Mouse (Mus musculus): ENCODE results near the gene 4930535I16Rik. TPM values are rescaled to one million over a fixed set of nuclear protein-coding genes. Genes with fewer than 3 reads are reported as not detected.

4930535I16Rik gene
- polyA plus RNA-seq (2011; ENCODE audit: insufficient read depth, insufficient read length, low read depth, missing spikeins), result not detected in 2 replicates

DNA sequence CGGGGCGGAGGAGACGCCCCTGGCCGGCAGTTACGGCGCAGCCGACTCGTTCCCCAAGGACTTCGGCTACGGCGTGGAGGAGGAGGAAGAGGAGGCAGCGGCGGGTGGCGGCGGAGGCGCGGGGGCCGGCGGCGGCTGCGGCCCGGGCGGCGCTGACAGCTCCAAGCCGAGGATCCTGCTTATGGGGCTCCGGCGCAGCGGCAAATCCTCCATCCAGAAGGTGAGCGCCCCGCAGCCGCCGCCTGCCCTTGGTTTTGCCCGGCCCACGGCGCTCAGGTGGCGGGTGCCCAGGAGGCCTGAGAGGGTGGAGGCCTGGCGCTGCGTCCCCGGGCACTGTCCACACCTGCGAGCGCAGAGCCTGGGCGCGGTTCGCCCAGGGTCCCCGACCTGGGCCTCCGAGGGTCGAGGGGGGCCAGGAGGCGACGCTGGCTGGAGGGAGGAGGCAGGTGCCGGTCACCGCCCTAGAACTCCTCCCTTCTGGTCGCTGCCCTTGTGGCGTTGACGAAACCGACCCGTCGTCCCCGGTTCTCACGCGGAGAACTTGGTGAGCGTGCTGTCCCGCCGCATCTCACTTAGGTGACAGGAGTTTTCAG lies at the start of gene 4930535I16Rik:
Gene 4930535I16Rik, minus strand, starts transcription at position 475 of the 593 bp plus-strand sequence.
- peaks cover 2% of the 10 kb centered on the region for H3K4me1 ChIP-seq (ENCODE audit: control insufficient read depth, insufficient read depth, low read length)
- H3K4me3 ChIP-seq (ENCODE audit: low read depth, low read length), result peak within 1 kb of the TSS; percentile 92
- TF ChIP-seq EP300 (IDR thresholded peaks at IDR 0.05; ENCODE audit: insufficient read depth, low read depth, low read length) (no peak), CTCF (IDR thresholded peaks at IDR 0.05; ENCODE audit: low read depth, low read length) (no peak), POLR2A (IDR thresholded peaks at IDR 0.05; ENCODE audit: insufficient read depth, low read length) (no peak)
- H3K27ac ChIP-seq (ENCODE audit: insufficient read depth, low read length), result peak within 1 kb of the TSS; percentile 46
- H3K27me3 ChIP-seq (ENCODE audit: control insufficient read depth, insufficient read depth, low read length, poor library complexity, severe bottlenecking), result no peaks in the 10 kb centered on the region
- H3K9me3 ChIP-seq (replicated peaks; ENCODE audit: control insufficient read depth, insufficient read depth, low read length, poor library complexity, severe bottlenecking), result no peaks in the 10 kb centered on the region
- H3K9ac ChIP-seq (ENCODE audit: low read depth, poor library complexity, severe bottlenecking), result peak within 1 kb of the TSS; percentile 89
- peaks cover 24% of the 10 kb centered on the region for H3K36me3 ChIP-seq (ENCODE audit: control insufficient read depth, insufficient read depth, low read length, poor library complexity, severe bottlenecking)

DNA sequence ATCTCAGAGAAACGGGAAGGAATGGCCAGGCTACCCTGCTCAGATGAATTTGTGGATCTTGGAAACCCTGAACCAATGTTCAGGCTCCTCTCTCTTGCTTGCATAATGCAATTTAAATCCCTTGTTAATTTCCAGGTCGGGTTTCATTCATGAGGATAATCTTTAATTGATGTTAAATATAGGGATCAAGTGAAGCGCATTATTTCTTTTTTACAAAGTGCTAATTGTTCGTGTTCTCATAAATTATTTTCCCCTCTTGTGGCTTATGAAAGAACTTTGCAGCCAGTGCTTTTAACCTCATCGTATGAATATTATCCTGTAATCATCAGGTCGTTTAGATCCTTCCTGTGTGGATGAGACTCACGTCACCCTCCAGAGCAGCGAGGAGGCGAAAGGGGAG lies 44.9 kb upstream of the 4930535I16Rik start:
- H3K27me3 ChIP-seq (ENCODE audit: control insufficient read depth, insufficient read depth, low read length, poor library complexity, severe bottlenecking), result no peaks in the 10 kb centered on the region
- no peak overlapping the region for H3K4me3 ChIP-seq (ENCODE audit: low read depth, low read length)
- H3K9me3 ChIP-seq (replicated peaks; ENCODE audit: control insufficient read depth, insufficient read depth, low read length, poor library complexity, severe bottlenecking), result no peaks in the 10 kb centered on the region
- no peak for TF ChIP-seq POLR2A (IDR thresholded peaks at IDR 0.05; ENCODE audit: insufficient read depth, low read length)
- TF ChIP-seq EP300 (IDR thresholded peaks at IDR 0.05; ENCODE audit: insufficient read depth, low read depth, low read length), result no peak
- TF ChIP-seq CTCF (IDR thresholded peaks at IDR 0.05; ENCODE audit: low read depth, low read length), result no peak
- no peaks in the 10 kb centered on the region for H3K36me3 ChIP-seq (ENCODE audit: control insufficient read depth, insufficient read depth, low read length, poor library complexity, severe bottlenecking)
- no peaks in the 10 kb centered on the region for H3K4me1 ChIP-seq (ENCODE audit: control insufficient read depth, insufficient read depth, low read length)
- H3K27ac ChIP-seq (ENCODE audit: insufficient read depth, low read length), result no peak overlapping the region
- H3K9ac ChIP-seq (ENCODE audit: low read depth, poor library complexity, severe bottlenecking), result no peak overlapping the region

DNA sequence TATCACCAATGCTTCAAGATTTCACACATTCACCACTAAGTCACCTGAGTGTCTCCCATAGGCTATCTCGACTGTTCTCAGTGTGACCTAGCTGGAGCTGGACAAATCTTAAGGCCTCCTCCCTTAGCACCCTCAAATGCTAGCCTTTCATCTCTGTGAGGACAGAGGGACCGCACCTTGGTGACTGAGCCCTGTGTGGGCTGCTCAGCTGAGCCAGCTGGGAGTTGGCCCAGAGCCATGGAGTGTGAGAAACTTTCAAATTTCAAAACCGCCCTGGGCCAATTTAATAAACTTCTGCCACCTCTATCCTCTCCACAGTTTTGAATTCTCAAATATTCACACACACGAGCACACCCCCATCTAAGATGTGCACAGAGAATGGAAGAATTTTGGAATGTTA lies 43.1 kb upstream of the 4930535I16Rik start:
- Histone ChIP-seq H3K9ac (ENCODE audit: low read depth, poor library complexity, severe bottlenecking) (no peak overlapping the region), H3K9me3 (replicated peaks; ENCODE audit: control insufficient read depth, insufficient read depth, low read length, poor library complexity, severe bottlenecking) (no peaks in the 10 kb centered on the region), H3K27me3 (ENCODE audit: control insufficient read depth, insufficient read depth, low read length, poor library complexity, severe bottlenecking) (no peaks in the 10 kb centered on the region), H3K4me3 (ENCODE audit: low read depth, low read length) (no peak overlapping the region), H3K27ac (ENCODE audit: insufficient read depth, low read length) (no peak overlapping the region), H3K36me3 (ENCODE audit: control insufficient read depth, insufficient read depth, low read length, poor library complexity, severe bottlenecking) (no peaks in the 10 kb centered on the region), H3K4me1 (ENCODE audit: control insufficient read depth, insufficient read depth, low read length) (no peaks in the 10 kb centered on the region)
- TF ChIP-seq CTCF (IDR thresholded peaks at IDR 0.05; ENCODE audit: low read depth, low read length), result no peak

DNA sequence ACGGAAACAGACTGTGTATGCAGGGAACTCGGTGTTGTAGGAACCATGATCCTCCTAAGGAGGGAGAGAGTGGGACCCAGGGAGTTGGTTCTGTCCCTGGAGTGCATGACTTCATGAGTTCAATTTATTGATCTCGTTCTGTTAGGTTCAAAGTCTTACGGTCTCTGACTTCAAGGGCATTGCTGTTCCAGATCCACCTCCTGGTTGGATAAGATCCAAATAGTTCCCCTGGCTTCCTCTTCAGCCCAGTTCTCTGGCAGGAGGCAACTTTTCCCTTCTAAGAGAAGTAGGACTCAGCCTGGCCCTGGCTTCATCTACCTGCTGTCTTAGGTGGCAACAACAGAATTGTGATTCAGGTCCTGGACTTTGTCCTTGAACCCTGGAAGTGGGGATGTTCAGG lies 40.1 kb upstream of the 4930535I16Rik start:
- Histone ChIP-seq H3K27ac (ENCODE audit: insufficient read depth, low read length) (no peak overlapping the region), H3K4me3 (ENCODE audit: low read depth, low read length) (no peak overlapping the region), H3K9ac (ENCODE audit: low read depth, poor library complexity, severe bottlenecking) (no peak overlapping the region), H3K36me3 (ENCODE audit: control insufficient read depth, insufficient read depth, low read length, poor library complexity, severe bottlenecking) (no peaks in the 10 kb centered on the region), H3K9me3 (replicated peaks; ENCODE audit: control insufficient read depth, insufficient read depth, low read length, poor library complexity, severe bottlenecking) (no peaks in the 10 kb centered on the region), H3K27me3 (ENCODE audit: control insufficient read depth, insufficient read depth, low read length, poor library complexity, severe bottlenecking) (0 out of 2 replicates have a peak, but pooled peaks cover 3% of the 10 kb centered on the region), H3K4me1 (ENCODE audit: control insufficient read depth, insufficient read depth, low read length) (no peaks in the 10 kb centered on the region)
- no peak for TF ChIP-seq CTCF (IDR thresholded peaks at IDR 0.05; ENCODE audit: low read depth, low read length)
- no peak for TF ChIP-seq POLR2A (IDR thresholded peaks at IDR 0.05; ENCODE audit: insufficient read depth, low read length)
- no peak for TF ChIP-seq EP300 (IDR thresholded peaks at IDR 0.05; ENCODE audit: insufficient read depth, low read depth, low read length)

DNA sequence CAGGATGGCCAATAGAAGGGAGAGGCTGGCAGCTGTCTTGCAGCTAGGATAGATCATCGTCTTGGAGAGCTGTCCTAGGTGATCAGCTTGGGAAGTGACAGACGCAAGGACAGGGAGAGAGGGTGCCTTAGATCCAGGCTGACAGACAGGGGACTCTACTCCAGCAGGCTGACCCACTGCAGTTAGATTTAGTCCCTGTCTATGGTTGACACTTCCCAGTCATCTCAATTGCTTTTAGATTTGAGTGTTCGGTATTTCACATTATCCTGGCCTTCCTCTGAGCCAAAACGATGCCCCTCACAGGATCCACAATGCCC lies 39.6 kb upstream of the 4930535I16Rik start:
- Histone ChIP-seq H3K4me3 (ENCODE audit: low read depth, low read length) (no peak overlapping the region), H3K27ac (ENCODE audit: insufficient read depth, low read length) (no peak overlapping the region), H3K9ac (ENCODE audit: low read depth, poor library complexity, severe bottlenecking) (no peak overlapping the region), H3K27me3 (ENCODE audit: control insufficient read depth, insufficient read depth, low read length, poor library complexity, severe bottlenecking) (0 out of 2 replicates have a peak, but pooled peaks cover 3% of the 10 kb centered on the region), H3K9me3 (replicated peaks; ENCODE audit: control insufficient read depth, insufficient read depth, low read length, poor library complexity, severe bottlenecking) (no peaks in the 10 kb centered on the region), H3K36me3 (ENCODE audit: control insufficient read depth, insufficient read depth, low read length, poor library complexity, severe bottlenecking) (no peaks in the 10 kb centered on the region), H3K4me1 (ENCODE audit: control insufficient read depth, insufficient read depth, low read length) (no peaks in the 10 kb centered on the region)
- TF ChIP-seq EP300 (IDR thresholded peaks at IDR 0.05; ENCODE audit: insufficient read depth, low read depth, low read length), result no peak
- TF ChIP-seq POLR2A (IDR thresholded peaks at IDR 0.05; ENCODE audit: insufficient read depth, low read length), result no peak
- TF ChIP-seq CTCF (IDR thresholded peaks at IDR 0.05; ENCODE audit: low read depth, low read length), result no peak

DNA sequence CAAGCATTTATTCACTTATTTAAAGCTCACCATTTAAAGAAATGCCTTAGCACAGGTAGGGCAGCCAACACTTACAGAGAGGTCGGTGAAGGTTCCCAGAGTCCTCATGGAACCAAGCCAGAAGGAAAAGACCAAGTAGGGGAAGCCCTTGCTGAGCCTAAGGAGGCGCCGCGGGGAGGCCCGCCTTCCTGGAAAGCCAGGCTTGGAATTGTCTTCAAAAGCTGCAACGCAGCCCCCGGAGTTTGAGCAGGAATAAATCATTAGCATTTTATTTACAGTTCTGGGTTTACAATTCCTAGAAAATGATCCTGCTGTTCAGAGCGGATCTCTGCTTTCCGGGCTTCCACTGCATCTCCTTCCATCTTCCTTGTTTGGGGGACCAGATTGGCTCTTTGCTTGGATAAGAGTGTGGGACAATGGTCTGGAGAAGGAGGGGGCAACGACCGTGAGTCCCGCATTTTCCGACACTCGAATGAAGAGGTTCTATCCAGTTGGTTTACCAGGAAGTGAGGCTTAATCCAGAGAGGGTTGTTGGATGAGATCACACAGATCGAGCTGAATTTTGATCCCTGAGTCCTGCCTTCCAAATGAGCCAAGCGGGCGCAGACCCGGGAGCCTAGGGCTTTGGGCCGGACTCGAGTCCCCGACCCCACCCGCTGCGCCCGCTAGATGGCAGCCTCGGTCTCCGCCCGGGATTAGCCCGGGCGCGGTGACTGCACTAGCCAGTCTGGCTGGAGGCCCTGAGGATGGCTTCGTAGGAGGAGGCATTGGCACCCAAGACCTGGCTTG lies 39.1 kb upstream of the 4930535I16Rik start:
- Histone ChIP-seq H3K4me1 (ENCODE audit: control insufficient read depth, insufficient read depth, low read length) (no peaks in the 10 kb centered on the region), H3K9me3 (replicated peaks; ENCODE audit: control insufficient read depth, insufficient read depth, low read length, poor library complexity, severe bottlenecking) (no peaks in the 10 kb centered on the region), H3K4me3 (ENCODE audit: low read depth, low read length) (peak overlapping the region; percentile 67), H3K9ac (ENCODE audit: low read depth, poor library complexity, severe bottlenecking) (peak overlapping the region; percentile 34), H3K27ac (ENCODE audit: insufficient read depth, low read length) (no peak overlapping the region), H3K36me3 (ENCODE audit: control insufficient read depth, insufficient read depth, low read length, poor library complexity, severe bottlenecking) (no peaks in the 10 kb centered on the region), H3K27me3 (ENCODE audit: control insufficient read depth, insufficient read depth, low read length, poor library complexity, severe bottlenecking) (0 out of 2 replicates have a peak, but pooled peaks cover 3% of the 10 kb centered on the region)
- TF ChIP-seq CTCF (IDR thresholded peaks at IDR 0.05; ENCODE audit: low read depth, low read length), result peak; percentile 58
- TF ChIP-seq EP300 (IDR thresholded peaks at IDR 0.05; ENCODE audit: insufficient read depth, low read depth, low read length), result no peak
- TF ChIP-seq POLR2A (IDR thresholded peaks at IDR 0.05; ENCODE audit: insufficient read depth, low read length), result no peak
